Mouse (Mus musculus) induced T-regulatory cell, adult 2 months (primary cell): ENCODE results near the gene Capzb.

Experiments used
- DNase-seq: peaks from one replicate; pipeline ENCODE4 v3.0.0-alpha.2; 2012; ENCODE audit warnings: low read depth

The Capzb gene

DNA sequence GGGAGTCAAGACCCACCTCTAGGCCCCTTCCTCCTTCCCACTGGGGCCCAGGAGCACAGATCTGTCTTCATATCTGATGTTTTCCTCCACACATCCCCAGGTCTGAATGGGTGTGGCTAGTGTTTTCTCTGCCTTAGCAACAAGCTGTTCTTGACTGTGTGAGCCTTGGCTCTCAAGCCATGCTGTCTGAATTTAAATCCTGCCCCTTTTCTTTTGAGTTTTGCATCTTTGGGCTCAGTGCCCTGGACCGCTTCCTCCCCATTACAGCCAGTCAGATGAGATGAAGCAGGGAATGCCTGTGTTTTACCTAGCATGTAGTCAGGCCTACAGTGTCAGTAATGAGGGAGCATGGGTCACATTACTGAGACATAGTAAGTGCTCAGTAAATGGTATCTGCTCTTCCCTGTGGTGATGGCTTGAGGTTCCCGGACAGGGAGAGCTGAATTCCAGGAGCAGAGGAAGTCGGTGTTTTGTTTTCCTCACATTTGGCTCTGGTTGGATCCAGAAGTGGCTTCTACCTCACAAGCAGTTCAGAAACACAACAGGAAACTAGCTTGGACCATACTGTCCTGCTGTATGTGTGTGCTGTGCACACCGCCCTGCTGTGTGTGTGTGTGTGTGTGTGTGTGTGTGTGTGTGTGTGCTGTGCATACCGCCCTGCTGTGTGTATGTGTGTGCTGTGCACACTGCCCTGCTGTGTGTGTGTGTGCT lies 16.6 kb downstream of the Capzb start:
- no peak for DNase-seq

GRCm38 (mm10) chr4:139211975-139212831 lies 19.5 kb downstream of the Capzb start:
- DNase-seq, result no peak

DNA sequence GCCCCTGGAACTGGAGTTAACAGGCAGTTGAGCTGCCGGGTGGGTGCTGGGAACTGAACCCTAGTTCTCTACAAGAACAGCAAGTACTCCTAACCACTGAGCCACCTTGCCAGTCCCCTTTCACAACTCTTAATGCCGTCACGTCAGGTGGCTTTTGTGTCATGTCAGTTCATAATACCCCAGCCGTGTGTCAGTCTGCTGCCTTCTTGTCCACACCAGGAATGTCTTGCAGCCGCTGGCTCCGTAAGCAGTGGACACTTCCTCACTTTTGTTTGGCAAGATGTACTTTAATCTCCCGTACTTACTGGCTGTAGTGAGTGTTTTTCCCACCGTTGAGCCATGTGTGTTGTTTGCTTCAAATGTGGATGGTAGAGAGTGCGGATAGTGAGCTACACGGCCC lies 20.4 kb downstream of the Capzb start:
- no peak for DNase-seq

DNA sequence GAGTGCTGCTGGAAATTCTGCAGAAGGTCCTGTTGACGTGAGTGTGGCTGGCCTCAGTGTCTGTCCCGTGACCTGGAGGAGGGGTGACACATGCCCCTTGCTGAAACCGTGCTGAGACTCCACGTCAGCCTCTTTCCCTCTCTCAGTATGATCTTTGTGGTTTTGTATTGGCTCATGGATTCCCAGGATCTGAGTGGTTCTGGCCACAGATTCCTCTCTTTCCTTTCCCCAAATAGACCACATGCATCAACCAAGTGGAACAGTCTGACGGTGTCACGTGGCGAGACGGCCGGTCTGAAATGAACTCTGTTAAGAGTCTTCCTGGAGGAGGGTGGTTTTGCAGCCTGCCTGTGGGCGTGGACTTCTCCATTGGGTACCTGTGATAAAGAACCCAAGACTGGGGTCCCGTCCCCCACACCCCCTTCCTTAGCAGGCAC lies 21.3 kb downstream of the Capzb start:
- no peak for DNase-seq

GRCm38 (mm10) chr4:139216566-139216965 lies 23.9 kb downstream of the Capzb start:
- no peak for DNase-seq

DNA sequence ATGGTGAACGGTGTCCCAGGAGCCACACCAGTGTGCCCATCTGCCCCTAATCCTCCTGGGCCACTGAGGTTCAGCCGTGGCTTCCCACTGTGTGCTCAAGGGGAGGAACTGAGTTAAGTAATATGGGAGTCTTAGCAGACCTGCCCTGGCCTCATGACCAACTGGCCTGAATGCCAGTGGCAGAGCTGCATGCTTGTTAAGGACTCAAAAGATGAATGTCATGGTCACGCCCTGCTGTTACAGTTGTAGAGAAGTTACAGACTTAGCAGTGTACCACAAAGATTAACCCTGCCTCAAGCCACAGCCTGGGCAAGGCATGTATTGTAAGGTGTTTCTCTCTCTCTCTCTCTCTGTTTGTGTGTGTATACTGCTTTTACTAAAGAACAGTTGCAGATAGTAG lies 25.8 kb downstream of the Capzb start:
- DNase-seq, result no peak

DNA sequence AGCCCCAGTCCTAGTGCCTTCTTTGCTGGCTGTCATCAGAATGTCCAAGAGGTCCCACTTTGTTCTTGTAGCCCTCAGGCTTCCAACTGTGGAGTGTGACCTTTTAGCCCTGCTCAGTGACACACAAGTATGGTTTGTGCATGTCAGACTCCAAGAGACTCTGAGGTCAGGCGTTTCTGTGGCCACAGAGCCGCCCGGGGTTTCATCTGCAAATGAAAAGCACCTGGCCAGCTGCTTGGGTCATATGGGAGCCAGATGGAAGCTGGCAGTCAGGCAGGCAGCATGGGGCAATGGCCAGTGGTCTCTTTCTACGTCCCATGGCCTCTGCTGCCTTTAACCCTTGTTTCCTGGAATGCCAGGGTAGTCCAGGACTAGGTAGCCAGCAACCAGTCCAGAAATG lies 27.0 kb downstream of the Capzb start:
- no peak for DNase-seq

- peak; percentile 69 for DNase-seq
Observed at GRCm38 (mm10) chr4:139220978-139221377, 28.3 kb downstream of the Capzb start.

- no peak for DNase-seq
Observed at GRCm38 (mm10) chr4:139221837-139222236, 29.1 kb downstream of the Capzb start.

- DNase-seq, result no peak
Observed at GRCm38 (mm10) chr4:139225115-139225514, 32.4 kb downstream of the Capzb start.

DNA sequence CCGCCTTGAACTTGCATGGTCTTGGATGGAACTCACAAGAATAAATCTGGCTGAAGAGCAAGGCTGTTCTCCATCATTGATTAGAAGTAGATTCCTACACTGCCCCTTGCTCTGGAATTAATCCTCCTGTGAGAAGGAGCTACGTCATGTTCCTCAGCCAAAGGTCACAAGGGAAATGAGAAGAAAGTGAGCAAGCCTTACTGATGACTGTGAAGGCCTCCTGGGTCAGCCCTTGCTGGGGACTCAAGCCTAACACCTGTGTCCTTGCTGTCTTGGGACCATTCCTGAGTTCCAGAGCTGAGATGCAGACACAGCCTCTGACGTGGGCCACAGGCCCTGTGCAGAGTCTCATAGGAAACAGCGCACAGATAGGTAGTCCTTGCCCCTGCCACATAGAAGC lies 33.2 kb downstream of the Capzb start:
- DNase-seq, result no peak

DNA sequence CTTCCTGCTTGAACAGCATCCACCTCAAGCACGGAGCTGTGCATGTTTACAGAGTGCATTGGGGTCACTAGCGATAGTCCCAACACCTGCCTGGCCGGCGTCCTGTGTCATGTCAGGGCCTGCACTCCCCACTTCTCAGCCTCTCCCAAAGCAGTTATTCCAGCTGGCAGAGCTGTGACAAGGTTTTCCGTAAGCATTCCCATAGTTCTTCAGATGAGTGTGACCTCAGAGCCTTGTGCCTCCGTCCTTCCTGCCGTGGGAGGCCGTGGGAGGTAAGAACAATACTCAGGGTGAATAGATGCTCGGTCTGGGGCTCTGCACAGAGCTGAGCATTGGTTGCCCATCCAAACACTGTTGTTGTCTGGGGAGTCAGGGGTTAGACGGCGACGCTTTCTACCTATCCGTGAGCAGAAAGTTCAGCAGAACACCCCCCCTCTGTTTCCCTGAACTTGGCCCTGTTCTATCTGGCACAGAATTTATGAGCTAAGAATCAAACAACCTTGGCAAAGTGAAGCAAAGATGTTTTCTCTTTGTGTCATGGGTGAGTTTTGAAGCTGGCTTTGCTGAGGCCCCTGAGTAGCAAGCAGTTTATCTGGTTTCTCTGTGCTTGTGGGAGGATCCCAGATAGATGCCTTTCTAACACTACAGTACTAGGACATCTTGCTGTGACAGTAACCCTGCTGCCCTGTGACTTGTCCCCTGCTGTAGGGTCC lies 34.0 kb downstream of the Capzb start:
- DNase-seq, result no peak

GRCm38 (mm10) chr4:139227923-139228322 lies 35.2 kb downstream of the Capzb start:
- DNase-seq, result no peak

GRCm38 (mm10) chr4:139229271-139229670 lies 36.6 kb downstream of the Capzb start:
- no peak for DNase-seq

DNA sequence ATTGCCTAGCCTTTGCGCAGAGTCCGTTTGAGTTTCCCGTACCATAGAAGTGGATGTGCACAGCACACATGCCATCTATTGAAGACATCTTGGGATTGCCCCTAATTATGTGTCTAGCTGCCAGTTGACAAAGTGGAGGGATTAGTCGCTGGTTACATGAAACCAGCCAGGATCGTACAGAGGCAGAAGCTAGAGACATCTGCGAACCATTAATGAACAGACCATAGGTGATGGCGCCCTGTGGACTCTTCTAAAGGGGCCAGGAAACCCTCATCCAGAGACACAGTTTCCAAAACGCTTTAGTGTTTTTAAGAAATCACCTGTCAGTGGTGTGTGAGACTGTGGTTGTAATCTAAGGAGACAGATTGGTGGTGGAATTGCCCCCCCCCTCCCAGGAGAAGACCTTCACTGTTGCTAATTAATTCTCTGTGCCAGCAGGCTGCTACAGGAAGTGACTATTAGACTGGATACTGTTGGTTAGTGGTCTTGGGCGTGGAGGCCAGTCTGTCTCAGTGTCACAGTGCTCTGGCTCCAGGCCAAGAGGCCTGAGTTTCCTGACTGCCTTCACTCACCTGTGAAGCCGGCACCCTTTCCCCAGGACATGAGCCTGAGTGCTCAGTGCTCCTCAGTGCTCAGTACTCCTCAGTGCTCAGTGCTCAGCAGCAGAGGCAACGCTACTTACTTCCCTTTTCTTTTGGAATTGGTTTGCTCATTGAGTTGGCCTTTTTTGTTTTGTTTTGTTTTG lies 37.8 kb downstream of the Capzb start:
- DNase-seq, result no peak

GRCm38 (mm10) chr4:139231163-139231562 lies 38.5 kb downstream of the Capzb start:
- DNase-seq, result no peak

DNA sequence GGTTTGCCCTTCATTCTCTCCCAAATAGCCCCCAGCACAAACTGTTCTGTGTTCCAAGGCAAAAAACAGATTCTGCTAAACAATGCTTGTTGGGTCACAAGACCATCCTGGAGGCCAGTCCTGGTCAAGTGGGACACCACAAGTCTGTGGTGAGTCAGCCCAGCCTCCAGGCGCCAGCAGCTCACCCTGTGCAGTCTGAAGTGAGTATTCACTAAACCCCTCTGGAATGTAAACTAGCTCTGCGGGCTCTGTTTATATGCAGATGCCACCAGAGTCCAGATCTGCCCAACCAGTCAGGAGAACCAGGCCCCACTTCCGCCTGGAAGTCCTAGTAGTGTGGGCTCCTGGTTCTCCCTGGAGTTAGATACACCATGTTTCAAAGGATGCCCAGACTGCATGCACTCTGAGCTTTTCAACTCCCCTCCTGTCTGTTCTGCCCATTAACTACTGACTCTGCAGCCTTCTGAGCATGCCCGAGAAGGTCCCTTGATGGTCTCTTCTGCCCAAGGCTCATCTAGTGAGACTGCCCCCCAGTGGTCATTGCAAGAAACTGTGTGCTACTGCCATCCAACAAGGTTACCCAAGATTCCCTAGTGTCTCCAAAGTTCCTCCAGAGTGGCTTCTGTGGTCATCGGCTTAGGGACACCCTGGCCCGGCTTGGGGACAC lies 39.9 kb downstream of the Capzb start:
- DNase-seq, result peak; percentile 73

GRCm38 (mm10) chr4:139233146-139233495 lies 40.4 kb downstream of the Capzb start:
- no peak for DNase-seq

DNA sequence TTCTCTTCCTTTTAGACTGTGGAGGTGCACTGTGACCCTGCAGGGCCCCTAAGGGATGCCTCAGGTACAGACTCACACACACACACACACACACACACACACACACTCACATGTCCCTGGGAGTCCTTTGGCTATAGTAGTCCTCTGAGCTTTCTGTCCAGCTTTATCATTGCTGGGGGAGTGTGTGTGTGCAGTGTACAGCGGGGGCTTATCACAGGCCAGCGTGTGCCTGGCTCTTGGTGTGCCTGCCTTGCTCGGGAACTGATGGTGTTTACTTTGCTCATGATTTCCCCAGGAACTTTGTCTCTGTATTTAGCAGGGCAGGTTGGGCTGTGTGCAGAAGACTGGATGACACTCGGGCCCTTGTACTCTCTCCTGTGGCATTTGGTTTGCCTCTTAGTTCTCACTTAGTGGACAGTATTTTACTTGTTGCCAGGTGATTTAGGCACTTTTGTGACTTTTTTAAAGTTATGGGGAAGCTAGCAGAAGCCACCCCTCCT lies 41.1 kb downstream of the Capzb start:
- DNase-seq, result no peak

GRCm38 (mm10) chr4:139234261-139234660 lies 41.6 kb downstream of the Capzb start:
- no peak for DNase-seq

GRCm38 (mm10) chr4:139235556-139235955 lies 42.9 kb downstream of the Capzb start:
- DNase-seq, result no peak
